Mouse (Mus musculus): ENCODE data around the gene Chic2. TPM values are rescaled to one million over a fixed set of nuclear protein-coding genes. Genes with fewer than 3 reads are reported as not detected.

The Chic2 gene
- polyA plus RNA-seq, 1 experiment from 2014 or later = 35.2 TPM

DNA sequence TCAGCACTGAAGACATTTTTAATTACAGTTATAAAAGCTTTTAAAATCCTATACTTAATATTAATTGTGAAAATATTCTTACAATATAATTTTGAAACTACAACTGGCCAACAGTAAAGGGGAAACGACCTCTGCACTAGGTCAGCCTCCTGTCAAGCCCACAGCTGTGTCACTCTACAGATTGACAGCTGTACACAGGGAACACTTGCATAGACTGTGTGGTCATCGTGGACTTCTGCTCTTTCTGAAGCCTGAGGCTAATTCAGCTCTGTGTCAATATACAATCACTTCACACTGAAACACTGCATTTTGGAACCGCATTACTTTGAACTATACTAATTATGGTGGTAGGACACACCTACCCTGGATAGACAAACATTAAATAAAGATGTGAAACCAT is 39.8 kb downstream of the Chic2 start:
- H3K4me1 ChIP-seq = no peaks in the 10 kb centered on the region
- H3K36me3 ChIP-seq = peaks cover 41% of the 10 kb centered on the region
- WGBS = 77% methylated on average over 3 of the region's 3 CpGs
- H3K27ac ChIP-seq = no peak overlapping the region
- H3K4me3 ChIP-seq = no peak overlapping the region
- H3K4me2 ChIP-seq (replicated peaks) = no peak overlapping the region
- 0 out of 2 replicates have a peak, but pooled peaks cover 3% of the 10 kb centered on the region for H3K9me3 ChIP-seq
- no peaks in the 10 kb centered on the region for H3K27me3 ChIP-seq
- H3K9ac ChIP-seq = no peak overlapping the region
- ATAC-seq (ENCODE audit: low FRiP score, low read depth) = no peak

DNA sequence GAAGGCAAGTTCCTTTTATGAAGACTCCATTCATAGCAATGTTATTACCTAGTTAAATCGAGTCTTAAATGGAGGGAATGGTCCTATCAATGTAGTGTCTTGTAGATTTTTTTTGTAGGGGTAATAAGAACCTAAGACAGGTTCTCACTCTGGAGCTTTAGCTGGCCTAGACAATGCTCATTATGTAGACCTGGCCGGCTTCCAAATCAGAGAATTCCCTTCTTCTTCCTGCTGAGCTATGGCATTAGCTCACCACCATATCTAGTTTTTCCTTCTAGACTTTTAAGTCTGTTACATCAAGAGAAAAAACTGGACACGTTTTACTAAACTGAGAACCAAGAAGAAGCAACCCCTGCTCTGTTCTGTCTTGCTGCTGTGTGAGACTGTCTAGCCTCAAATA is 42.5 kb downstream of the Chic2 start:
- H3K27me3 ChIP-seq = no peaks in the 10 kb centered on the region
- no peak overlapping the region for H3K27ac ChIP-seq
- WGBS = 89% methylated on average over 3 of the region's 3 CpGs
- no peaks in the 10 kb centered on the region for H3K9me3 ChIP-seq
- no peaks in the 10 kb centered on the region for H3K4me1 ChIP-seq
- no peak for ATAC-seq (ENCODE audit: low FRiP score, low read depth)
- no peak overlapping the region for H3K9ac ChIP-seq
- peaks cover 45% of the 10 kb centered on the region for H3K36me3 ChIP-seq
- no peak overlapping the region for H3K4me3 ChIP-seq
- H3K4me2 ChIP-seq (replicated peaks) = no peak overlapping the region

DNA sequence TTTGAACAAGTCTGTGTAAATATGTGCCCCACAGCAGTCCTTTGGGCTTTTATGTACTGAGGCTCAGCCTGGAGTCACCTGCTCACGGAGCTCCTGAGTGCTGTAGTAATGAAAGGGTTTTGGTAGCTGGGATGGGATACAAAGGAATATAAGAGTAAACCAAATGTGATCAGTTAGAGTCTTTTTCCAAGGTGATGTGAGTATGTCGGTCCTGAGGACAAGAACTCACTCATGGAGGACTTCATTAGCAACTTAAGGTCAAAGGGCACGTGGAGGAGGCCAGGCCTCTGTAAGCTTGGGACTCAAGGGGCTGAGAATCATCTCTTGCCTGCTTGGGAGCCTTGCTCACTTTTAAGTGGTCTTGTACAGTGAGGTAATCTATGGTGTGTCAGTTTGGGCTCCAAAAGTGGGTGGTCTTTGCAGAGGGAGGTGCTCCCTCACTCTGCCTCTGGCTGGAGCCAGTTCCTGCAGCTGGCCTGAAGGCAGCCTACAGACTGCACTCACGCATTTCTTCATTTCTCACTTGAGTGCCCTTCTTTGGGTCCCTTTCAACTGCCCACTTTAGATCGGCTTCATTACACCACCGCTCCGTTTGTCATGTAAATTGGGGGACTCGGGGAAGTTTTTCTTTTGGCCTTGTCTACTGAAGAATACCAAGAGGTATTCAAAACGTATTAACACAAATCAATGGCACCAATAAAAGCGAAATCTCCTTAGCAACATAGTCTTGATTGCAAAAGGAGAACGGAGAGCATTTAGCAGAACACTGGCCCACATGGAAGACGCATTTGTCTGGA is 45.7 kb downstream of the Chic2 start:
- H3K9ac ChIP-seq = no peak overlapping the region
- H3K36me3 ChIP-seq = peaks cover 51% of the 10 kb centered on the region
- 72% methylated on average over 12 of the region's 12 CpGs for whole genome bisulfite sequencing
- H3K4me2 ChIP-seq (replicated peaks) = no peak overlapping the region
- ATAC-seq (ENCODE audit: low FRiP score, low read depth) = no peak
- H3K27me3 ChIP-seq = no peaks in the 10 kb centered on the region
- no peaks in the 10 kb centered on the region for H3K4me1 ChIP-seq
- H3K9me3 ChIP-seq = no peaks in the 10 kb centered on the region
- no peak overlapping the region; the same call in 1 of the 2 replicates for H3K27ac ChIP-seq
- no peak overlapping the region for H3K4me3 ChIP-seq

DNA sequence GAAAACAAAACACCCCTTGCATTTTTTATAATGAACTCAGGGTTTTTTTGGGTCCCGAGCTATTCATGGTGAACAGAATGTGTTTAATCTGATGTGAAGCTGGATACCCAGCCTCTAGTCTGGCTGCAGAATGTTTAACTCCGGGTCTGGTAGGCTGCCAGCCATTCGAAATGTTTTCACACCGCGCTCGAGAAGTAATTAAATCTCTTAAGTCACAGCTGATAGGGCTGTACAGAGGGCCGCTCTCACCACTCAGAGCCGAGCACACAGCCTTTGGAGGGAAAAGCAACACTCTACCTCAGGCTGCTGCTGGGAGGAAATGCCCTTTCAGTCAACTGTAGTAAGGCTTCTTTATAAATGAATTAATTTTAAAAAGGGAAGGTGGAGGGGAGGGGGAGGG is 49.6 kb downstream of the Chic2 start:
- H3K4me1 ChIP-seq = no peaks in the 10 kb centered on the region
- H3K9ac ChIP-seq = no peak overlapping the region
- 72% methylated on average over 8 of the region's 8 CpGs for WGBS
- no peak overlapping the region for H3K27ac ChIP-seq
- H3K36me3 ChIP-seq = peaks cover 44% of the 10 kb centered on the region
- ATAC-seq (ENCODE audit: low FRiP score, low read depth) = no peak
- no peak overlapping the region for H3K4me2 ChIP-seq (replicated peaks)
- peaks cover 25% of the 10 kb centered on the region for H3K9me3 ChIP-seq
- H3K27me3 ChIP-seq = no peaks in the 10 kb centered on the region
- no peak overlapping the region for H3K4me3 ChIP-seq

DNA sequence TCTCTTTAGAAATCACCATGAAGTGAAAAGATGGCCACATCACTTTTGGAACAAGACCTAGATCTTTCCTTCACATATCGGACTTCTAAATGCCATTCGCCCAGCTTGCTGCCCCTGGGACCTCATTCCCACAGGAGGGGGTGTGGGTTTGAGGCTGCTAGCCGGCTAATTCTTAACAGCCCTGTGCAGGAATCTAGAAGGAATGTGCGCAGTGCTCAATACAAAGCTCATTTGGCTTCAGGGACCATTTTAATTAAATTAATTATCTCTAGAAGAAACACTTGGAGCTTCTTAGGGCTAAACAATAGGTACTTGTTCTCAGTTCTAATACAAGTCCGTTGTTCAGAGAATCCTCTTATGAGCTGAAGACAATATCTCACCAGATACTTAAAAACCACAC is 60.5 kb downstream of the Chic2 start:
- no peak for ATAC-seq (ENCODE audit: low FRiP score, low read depth)
- Histone ChIP-seq H3K4me2 (replicated peaks) (no peak overlapping the region), H3K9ac (no peak overlapping the region), H3K9me3 (no peaks in the 10 kb centered on the region), H3K4me1 (peaks cover 39% of the 10 kb centered on the region), H3K4me3 (no peak overlapping the region), H3K27me3 (no peaks in the 10 kb centered on the region), H3K36me3 (no peaks in the 10 kb centered on the region), H3K27ac (no peak overlapping the region)
- 49% methylated on average over 5 of the region's 5 CpGs for WGBS

DNA sequence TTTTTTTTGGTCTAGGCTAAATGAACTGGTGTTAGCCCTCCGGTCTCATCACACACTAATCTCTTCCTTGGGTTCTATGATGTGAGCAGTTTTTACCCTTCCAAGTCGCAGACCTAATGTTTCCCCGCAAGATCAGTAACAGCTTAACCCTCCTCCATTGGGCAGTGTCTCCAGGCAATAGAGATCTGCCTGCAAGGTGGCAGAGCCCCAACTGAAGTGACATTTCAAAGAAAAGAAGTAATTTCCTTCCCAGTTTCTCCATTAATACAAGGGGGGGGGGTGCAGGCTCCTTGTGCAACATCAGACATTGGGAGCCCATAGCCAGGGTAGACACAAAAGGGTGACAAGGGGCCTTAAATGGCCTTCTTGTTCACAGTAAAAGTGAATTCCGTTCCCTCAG is 64.0 kb downstream of the Chic2 start:
- no peak overlapping the region for H3K27ac ChIP-seq
- H3K36me3 ChIP-seq = no peaks in the 10 kb centered on the region
- no peak for ATAC-seq (ENCODE audit: low FRiP score, low read depth)
- H3K4me3 ChIP-seq = no peak overlapping the region
- no peaks in the 10 kb centered on the region for H3K9me3 ChIP-seq
- no peak overlapping the region for H3K4me2 ChIP-seq (replicated peaks)
- WGBS = 64% methylated on average over 4 of the region's 4 CpGs
- no peaks in the 10 kb centered on the region for H3K27me3 ChIP-seq
- H3K4me1 ChIP-seq = peaks cover 46% of the 10 kb centered on the region
- H3K9ac ChIP-seq = no peak overlapping the region

DNA sequence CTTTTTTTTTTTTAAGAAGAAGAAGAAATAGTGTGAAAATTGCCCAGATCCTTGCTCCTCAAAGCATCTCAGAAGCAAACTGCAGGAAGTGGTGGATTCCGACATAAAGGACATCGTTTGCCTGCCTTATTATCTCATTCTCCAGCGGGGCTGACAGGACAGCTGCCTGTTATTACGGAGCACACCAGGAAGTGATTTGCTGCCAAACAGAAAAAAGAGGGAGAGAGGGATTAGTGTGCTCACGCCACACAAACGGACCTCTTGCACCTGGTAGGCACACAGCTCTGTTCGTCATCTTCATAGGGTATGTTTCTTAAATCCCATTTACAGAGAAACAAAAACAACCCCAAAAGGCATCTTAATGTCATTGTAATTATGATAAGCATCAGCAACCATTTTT is 64.4 kb downstream of the Chic2 start:
- 9% methylated on average over 7 of the region's 7 CpGs for WGBS

DNA sequence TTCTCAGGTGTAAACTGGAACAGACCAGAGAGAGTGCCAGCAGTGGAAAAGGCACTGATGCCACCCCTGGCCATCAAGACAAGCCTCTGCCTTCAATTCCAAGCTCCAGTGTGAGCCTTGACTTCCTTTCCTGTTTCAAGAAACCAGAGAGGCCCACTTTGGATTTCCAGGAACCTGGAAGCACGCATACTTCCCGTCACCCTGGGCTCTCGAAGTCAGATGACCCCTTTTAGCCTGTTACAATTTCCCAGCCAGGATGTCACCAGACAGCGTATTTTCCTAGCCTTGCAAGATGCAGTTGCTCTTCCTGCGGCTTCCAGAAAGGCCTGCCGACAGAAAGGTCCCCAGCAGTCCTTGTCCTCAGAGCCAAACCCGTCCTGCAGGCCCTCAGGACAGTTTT is 65.0 kb downstream of the Chic2 start:
- WGBS = 47% methylated on average over 7 of the region's 7 CpGs
- no peak overlapping the region for H3K9ac ChIP-seq
- ATAC-seq (ENCODE audit: low FRiP score, low read depth) = no peak
- H3K9me3 ChIP-seq = no peaks in the 10 kb centered on the region
- H3K27me3 ChIP-seq = no peaks in the 10 kb centered on the region
- no peaks in the 10 kb centered on the region for H3K36me3 ChIP-seq
- no peak overlapping the region for H3K27ac ChIP-seq
- H3K4me2 ChIP-seq (replicated peaks) = no peak overlapping the region
- H3K4me3 ChIP-seq = no peak overlapping the region
- H3K4me1 ChIP-seq = peaks cover 56% of the 10 kb centered on the region

More for the DNA sequence above, 64.4 kb downstream of the Chic2 start:
- no peaks in the 10 kb centered on the region for H3K9me3 ChIP-seq
- ATAC-seq (ENCODE audit: low FRiP score, low read depth) = no peak
- H3K36me3 ChIP-seq = no peaks in the 10 kb centered on the region
- no peak overlapping the region for H3K4me3 ChIP-seq
- no peak overlapping the region for H3K9ac ChIP-seq
- H3K27me3 ChIP-seq = no peaks in the 10 kb centered on the region
- H3K4me1 ChIP-seq = peaks cover 50% of the 10 kb centered on the region
- no peak overlapping the region; the same call in 1 of the 2 replicates for H3K4me2 ChIP-seq (replicated peaks)
- no peak overlapping the region for H3K27ac ChIP-seq

DNA sequence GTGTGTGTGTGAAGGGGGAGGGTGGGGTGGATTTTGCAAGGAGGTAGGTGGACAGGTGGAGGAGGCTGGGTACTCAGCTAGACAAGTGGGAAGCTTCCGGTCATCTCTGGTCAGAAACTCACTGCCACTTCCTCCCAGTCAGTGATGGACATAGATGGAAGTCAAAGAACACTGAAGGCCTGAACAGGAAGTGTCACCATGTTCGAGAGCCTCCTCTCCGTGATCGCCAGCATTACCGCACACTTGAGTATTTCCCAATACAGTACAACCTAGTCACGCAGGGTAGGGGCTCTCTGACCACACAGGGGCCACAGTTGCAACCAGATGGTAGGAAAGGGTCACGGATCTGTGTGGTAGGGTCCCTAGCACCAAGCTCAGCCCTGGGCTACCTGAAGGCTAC is 69.1 kb downstream of the Chic2 start:
- Histone ChIP-seq H3K36me3 (no peaks in the 10 kb centered on the region), H3K4me2 (replicated peaks) (no peak overlapping the region), H3K4me3 (no peak overlapping the region), H3K9me3 (no peaks in the 10 kb centered on the region), H3K27me3 (no peaks in the 10 kb centered on the region), H3K9ac (no peak overlapping the region; the same call in 1 of the 2 replicates), H3K27ac (no peak overlapping the region), H3K4me1 (peaks cover 39% of the 10 kb centered on the region)
- no peak for ATAC-seq (ENCODE audit: low FRiP score, low read depth)
- 83% methylated on average over 7 of the region's 7 CpGs for WGBS

DNA sequence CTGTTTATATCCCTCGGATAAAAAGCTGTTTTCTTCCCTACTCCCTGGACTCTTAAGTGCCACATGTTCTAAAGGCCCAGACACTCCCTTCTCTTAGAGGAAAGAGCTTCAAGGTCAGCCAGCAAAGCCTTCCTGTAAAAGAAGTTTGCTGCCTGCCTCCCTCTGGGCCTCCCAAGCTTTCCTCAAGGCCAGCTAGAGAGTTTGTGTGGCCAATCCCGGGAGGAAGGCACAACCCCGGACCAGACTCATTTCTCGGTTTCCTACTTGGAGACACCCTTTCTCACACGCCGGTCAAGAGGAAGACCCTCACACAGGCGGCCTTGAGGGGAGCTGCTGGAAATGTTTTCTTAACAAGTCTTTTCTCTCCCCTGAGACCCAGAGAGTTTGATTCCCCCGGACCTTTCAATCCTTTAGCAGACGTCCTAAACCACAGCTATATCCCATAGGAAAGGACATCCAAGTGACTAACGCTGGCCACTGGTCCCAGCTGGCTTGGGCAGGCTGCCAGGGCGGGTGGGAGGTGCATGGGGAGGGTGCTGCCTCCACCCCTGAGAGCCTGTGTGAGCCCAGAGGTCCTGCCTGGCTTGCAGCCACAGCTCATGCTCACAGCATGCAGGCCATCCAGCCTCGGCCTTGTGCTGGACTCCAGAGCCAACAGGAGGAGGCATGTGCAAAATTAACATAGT is 69.7 kb downstream of the Chic2 start:
- WGBS = 30% methylated on average over 12 of the region's 12 CpGs
- no peak overlapping the region for H3K4me3 ChIP-seq
- H3K27me3 ChIP-seq = no peaks in the 10 kb centered on the region
- ATAC-seq (ENCODE audit: low FRiP score, low read depth) = no peak
- no peaks in the 10 kb centered on the region for H3K36me3 ChIP-seq
- H3K27ac ChIP-seq = peak overlapping the region; percentile 79
- peaks cover 33% of the 10 kb centered on the region for H3K4me1 ChIP-seq
- no peaks in the 10 kb centered on the region for H3K9me3 ChIP-seq
- peak overlapping the region; percentile 40; the same call in 1 of the 2 replicates for H3K9ac ChIP-seq
- no peak overlapping the region for H3K4me2 ChIP-seq (replicated peaks)

DNA sequence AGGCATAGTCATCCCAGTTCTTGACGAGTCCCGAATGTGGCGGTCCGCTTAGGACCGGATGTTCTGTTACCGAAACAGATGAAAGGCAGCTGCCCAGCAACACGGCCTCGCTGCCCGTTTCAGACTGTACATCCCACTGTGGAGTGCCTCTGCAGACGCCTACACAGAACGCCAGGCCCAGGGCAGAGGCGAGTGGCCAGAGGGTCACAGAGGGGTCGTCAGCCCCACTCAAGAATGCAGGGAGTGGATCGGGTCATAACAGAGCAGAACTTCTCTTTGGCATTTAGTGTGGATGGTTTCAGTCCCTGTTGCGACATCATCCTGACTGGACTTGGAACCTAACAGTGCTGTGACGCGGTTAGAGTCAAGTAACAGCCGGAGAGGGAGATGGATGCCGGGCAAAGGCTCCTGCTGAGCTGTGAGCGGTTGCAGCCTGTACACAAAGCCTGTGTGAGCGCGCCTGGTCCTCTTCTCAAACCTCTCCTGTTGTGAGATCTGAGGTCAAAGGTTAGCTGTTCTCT is 70.5 kb downstream of the Chic2 start:
- H3K4me1 ChIP-seq = peaks cover 26% of the 10 kb centered on the region
- H3K9me3 ChIP-seq = no peaks in the 10 kb centered on the region
- H3K27me3 ChIP-seq = no peaks in the 10 kb centered on the region
- peak overlapping the region; percentile 79 for H3K27ac ChIP-seq
- no peaks in the 10 kb centered on the region for H3K36me3 ChIP-seq
- H3K9ac ChIP-seq = peak overlapping the region; percentile 40; the same call in 1 of the 2 replicates
- 43% methylated on average over 22 of the region's 22 CpGs for WGBS
- no peak overlapping the region for H3K4me3 ChIP-seq
- peak; percentile 45; the same call in 1 of the 2 replicates for ATAC-seq (ENCODE audit: low FRiP score, low read depth)
- peak overlapping the region; percentile 30; the same call in 1 of the 2 replicates for H3K4me2 ChIP-seq (replicated peaks)

DNA sequence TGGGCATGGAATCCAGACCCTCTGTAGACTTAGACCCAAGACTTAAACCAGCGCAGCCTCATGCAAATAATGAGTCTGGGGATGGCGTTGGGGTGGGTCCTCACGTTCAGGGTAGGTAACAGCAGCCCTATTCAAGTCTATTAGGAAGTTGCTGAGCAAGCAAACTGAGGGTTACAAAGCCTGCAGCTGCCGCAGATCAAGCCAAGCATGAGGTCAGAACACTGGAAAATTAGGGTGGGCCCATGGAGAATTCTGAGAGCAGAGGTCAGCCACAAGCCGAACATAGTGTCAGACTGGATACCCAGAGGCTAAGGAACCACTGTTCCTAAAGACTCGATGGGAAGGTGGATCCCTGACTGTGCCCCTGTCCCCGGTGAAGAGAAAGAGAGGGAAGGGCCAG is 73.2 kb downstream of the Chic2 start:
- Histone ChIP-seq H3K9ac (no peak overlapping the region), H3K36me3 (no peaks in the 10 kb centered on the region), H3K27ac (no peak overlapping the region), H3K9me3 (no peaks in the 10 kb centered on the region), H3K27me3 (no peaks in the 10 kb centered on the region), H3K4me1 (peaks cover 36% of the 10 kb centered on the region), H3K4me3 (no peak overlapping the region), H3K4me2 (replicated peaks) (no peak overlapping the region)
- 80% methylated on average over 7 of the region's 7 CpGs for WGBS
- no peak for ATAC-seq (ENCODE audit: low FRiP score, low read depth)
